Mouse (Mus musculus): ENCODE measurements around the gene Usp21.
"Not testable (repeated sequence)": the region's sequence is repeated elsewhere in the genome, so short reads cannot be mapped to it uniquely, and the experiment has no call there.

DNA sequence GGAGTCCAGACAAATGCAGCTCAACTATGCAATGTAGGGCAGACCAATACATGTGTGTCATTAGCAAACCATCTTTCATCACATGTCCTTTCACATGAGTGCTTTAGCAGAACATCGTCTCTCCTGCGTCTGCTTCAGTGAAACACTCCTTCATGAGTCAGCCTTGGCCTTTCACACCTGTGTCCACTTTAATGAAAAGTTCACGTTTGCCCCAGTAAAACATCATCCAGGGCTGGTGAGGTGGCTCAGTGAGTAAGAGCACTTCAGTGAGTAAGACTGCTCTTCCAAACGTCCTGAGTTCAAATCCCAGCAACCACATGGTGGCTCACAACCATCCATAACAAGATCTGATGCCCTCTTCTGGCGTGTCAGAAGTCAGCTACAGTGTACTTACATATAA, 18.4 kb upstream of the Usp21 start:
- not testable (repeated sequence) for TF ChIP-seq POLR2AphosphoS5 (IDR thresholded peaks at IDR 0.05; ENCODE audit: insufficient replicate concordance, low read depth, low read length); CTCF (IDR thresholded peaks at IDR 0.05; ENCODE audit: low read depth, low read length); GATA2 (IDR thresholded peaks at IDR 0.05; ENCODE audit: borderline replicate concordance, low read depth, low read length)
